Mouse (Mus musculus) hindbrain, embryonic 11.5 days (tissue): Measurements from ENCODE around the gene Kprp. TPM values are rescaled to one million over a fixed set of nuclear protein-coding genes. Genes with fewer than 3 reads are reported as not detected.

ENCODE experiments used
- ATAC-seq: fragments of 200-750 bp; cut with Nextera tagmentation; 2 replicates; pipeline ENCODE4 v1.8.0; 2017; ENCODE audit warnings: mild to moderate bottlenecking, moderate TSS enrichment, moderate library complexity; ENCODE audit not compliant: low FRiP score
- DNase-seq: peaks from one replicate; pipeline ENCODE4 v3.0.0-alpha.2; 2015; ENCODE audit warnings: low spot score
- H3K27ac ChIP-seq: fragments of 300-500 bp; sonication (generic); 2 replicates; pipeline ENCODE4 v1.5.1; 2014; ENCODE audit warnings: mild to moderate bottlenecking, low read depth, low read length
- H3K27me3 ChIP-seq: fragments of 300-500 bp; sonication (generic); 2 replicates; pipeline ENCODE4 v1.6.1; 2014; ENCODE audit warnings: mild to moderate bottlenecking, low read length, moderate library complexity, mixed read lengths; ENCODE audit not compliant: control insufficient read depth, insufficient read depth
- H3K36me3 ChIP-seq: fragments of 300-500 bp; sonication (generic); 2 replicates; pipeline ENCODE4 v1.6.1; 2014; ENCODE audit warnings: mild to moderate bottlenecking, low read length, moderate library complexity, mixed read lengths; ENCODE audit not compliant: control insufficient read depth, insufficient read depth
- H3K4me1 ChIP-seq: fragments of 300-500 bp; sonication (generic); replicated peaks from 2 replicates; pipeline ENCODE4 v1.6.1; 2014; ENCODE audit warnings: low read length, mixed read lengths; ENCODE audit not compliant: control insufficient read depth, insufficient read depth
- H3K4me2 ChIP-seq: fragments of 300-500 bp; sonication (generic); replicated peaks from 2 replicates; pipeline ENCODE4 v1.6.1; 2014; ENCODE audit warnings: mild to moderate bottlenecking, low read depth, low read length
- H3K4me3 ChIP-seq: fragments of 300-500 bp; sonication (generic); 2 replicates; pipeline ENCODE4 v1.5.1; 2014; ENCODE audit warnings: low read depth, low read length
- H3K9ac ChIP-seq: fragments of 300-500 bp; sonication (generic); 2 replicates; pipeline ENCODE4 v1.6.1; 2014; ENCODE audit warnings: low read depth, low read length
- H3K9me3 ChIP-seq: fragments of 300-500 bp; sonication (generic); 2 replicates; pipeline ENCODE4 v1.6.1; 2016; ENCODE audit warnings: low read length; ENCODE audit not compliant: control insufficient read depth
- WGBS: fragments of 180-500 bp; shearing (Covaris S2); extraction: QIAGEN DNeasy Blood & Tissue Kit; methylation state at CpG from one replicate; pipeline ENCODE4 v1.1.7; 2014; 5-methylcytosine and 5-hydroxymethylcytosine counted together
- polyA plus RNA-seq: library from polyadenylated mRNA; unstranded; fragments of >200 nt; fragmentation: Nextera tagmentation; extraction: Ambion mirVana; gene quantifications from 2 replicates; pipeline ENCODE4 v1.2.1, GENCODE M21; 2014

Gene Kprp
- polyA plus RNA-seq, 1 experiment from 2014 or later = not detected

DNA sequence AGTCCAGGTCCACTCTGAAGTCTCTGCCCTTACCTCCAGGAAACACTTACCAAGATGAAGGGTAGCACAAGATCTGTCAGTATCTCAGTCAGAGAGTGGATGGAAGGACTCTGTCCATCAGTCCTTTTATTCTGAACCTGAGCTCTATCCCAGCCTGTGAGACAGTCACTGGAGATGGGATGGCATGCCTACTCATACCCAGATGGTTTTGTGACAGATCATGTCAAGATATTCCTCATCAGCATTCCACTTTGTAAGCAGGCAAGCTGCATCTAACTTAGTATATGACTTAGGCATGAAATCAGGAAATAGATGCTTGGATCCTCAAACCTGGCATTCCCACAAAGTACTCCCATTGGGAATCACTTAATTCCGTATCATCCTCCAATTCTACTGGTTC, 48.2 kb downstream of the Kprp start, which contains the start of gene Lce1i:
Lce1i (minus strand) TSS at position 101 of the 400 bp plus-strand sequence.
- no peak for ATAC-seq
- no peaks in the 10 kb centered on the region for H3K36me3 ChIP-seq
- WGBS = 87% methylated on average over 1 of the region's 1 CpGs

More for the DNA sequence above, 48.2 kb downstream of the Kprp start, which contains the start of gene Lce1i:
- Histone ChIP-seq H3K4me2 (no peak within 1 kb of the TSS), H3K4me1 (no peaks in the 10 kb centered on the region), H3K9me3 (no peaks in the 10 kb centered on the region), H3K9ac (no peak within 1 kb of the TSS), H3K4me3 (no peak within 1 kb of the TSS), H3K27me3 (no peaks in the 10 kb centered on the region), H3K27ac (no peak within 1 kb of the TSS)
- no peak for DNase-seq

Other genes with a start within 250 kb of the Kprp start
- not detected in 2 replicates for gene Smcp, start 238.2 kb downstream of the Kprp start, polyA plus RNA-seq
- not detected in 2 replicates for gene 2210017I01Rik, start 219.8 kb downstream of the Kprp start, polyA plus RNA-seq
- not detected in 2 replicates for gene Lce6a, start 205.6 kb downstream of the Kprp start, polyA plus RNA-seq
- not detected in 2 replicates for gene Lce1a1, start 178.9 kb downstream of the Kprp start, polyA plus RNA-seq
- gene Lce1b, start 170.3 kb downstream of the Kprp start, polyA plus RNA-seq = not detected in 2 replicates
- not detected in 2 replicates for gene Lce1a2, start 156.9 kb downstream of the Kprp start, polyA plus RNA-seq
- not detected in 2 replicates for gene Lce1c, start 148.0 kb downstream of the Kprp start, polyA plus RNA-seq
- gene Lce1d, start 140.0 kb downstream of the Kprp start, polyA plus RNA-seq = not detected in 2 replicates
- gene Lce1e, start 118.2 kb downstream of the Kprp start, polyA plus RNA-seq = not detected in 2 replicates
- gene Lce1f, start 106.9 kb downstream of the Kprp start, polyA plus RNA-seq = not detected in 2 replicates
- not detected in 2 replicates for gene Gm38119, start 88.2 kb downstream of the Kprp start, polyA plus RNA-seq
- not detected in 2 replicates for gene Lce1g, start 74.9 kb downstream of the Kprp start, polyA plus RNA-seq
- gene Lce1h, start 62.2 kb downstream of the Kprp start, polyA plus RNA-seq = not detected in 2 replicates
- not detected in 2 replicates for gene Lce1i, start 48.3 kb downstream of the Kprp start, polyA plus RNA-seq
- gene Lce1j, start 36.7 kb downstream of the Kprp start, polyA plus RNA-seq = not detected in 2 replicates
- not detected in 2 replicates for gene Lce1k, start 19.4 kb downstream of the Kprp start, polyA plus RNA-seq
- not detected in 2 replicates for gene Lce1l, start 24.0 kb upstream of the Kprp start, polyA plus RNA-seq
- gene 2310050C09Rik, start 43.0 kb upstream of the Kprp start, polyA plus RNA-seq = not detected in 2 replicates
- gene Lce3a, start 99.0 kb upstream of the Kprp start, polyA plus RNA-seq = not detected in 2 replicates
- not detected in 2 replicates for gene Lce3b, start 105.7 kb upstream of the Kprp start, polyA plus RNA-seq
- not detected in 2 replicates for gene Lce3c, start 117.2 kb upstream of the Kprp start, polyA plus RNA-seq
- not detected in 2 replicates for gene Lce3d, start 130.1 kb upstream of the Kprp start, polyA plus RNA-seq
- gene Lce3e, start 139.8 kb upstream of the Kprp start, polyA plus RNA-seq = not detected in 2 replicates
- not detected in 2 replicates for gene Lce3f, start 165.0 kb upstream of the Kprp start, polyA plus RNA-seq
- 0.59 and 0.66 TPM in 2 replicates for gene Crct1, start 188.4 kb upstream of the Kprp start, polyA plus RNA-seq
- not detected in 2 replicates for gene Lce1m, start 191.8 kb upstream of the Kprp start, polyA plus RNA-seq
- not detected in 2 replicates for gene Gm4858, start 241.6 kb upstream of the Kprp start, polyA plus RNA-seq